Comparison of ENCODE assay signal across 8 mouse cellular contexts in the genomic region with DNA sequence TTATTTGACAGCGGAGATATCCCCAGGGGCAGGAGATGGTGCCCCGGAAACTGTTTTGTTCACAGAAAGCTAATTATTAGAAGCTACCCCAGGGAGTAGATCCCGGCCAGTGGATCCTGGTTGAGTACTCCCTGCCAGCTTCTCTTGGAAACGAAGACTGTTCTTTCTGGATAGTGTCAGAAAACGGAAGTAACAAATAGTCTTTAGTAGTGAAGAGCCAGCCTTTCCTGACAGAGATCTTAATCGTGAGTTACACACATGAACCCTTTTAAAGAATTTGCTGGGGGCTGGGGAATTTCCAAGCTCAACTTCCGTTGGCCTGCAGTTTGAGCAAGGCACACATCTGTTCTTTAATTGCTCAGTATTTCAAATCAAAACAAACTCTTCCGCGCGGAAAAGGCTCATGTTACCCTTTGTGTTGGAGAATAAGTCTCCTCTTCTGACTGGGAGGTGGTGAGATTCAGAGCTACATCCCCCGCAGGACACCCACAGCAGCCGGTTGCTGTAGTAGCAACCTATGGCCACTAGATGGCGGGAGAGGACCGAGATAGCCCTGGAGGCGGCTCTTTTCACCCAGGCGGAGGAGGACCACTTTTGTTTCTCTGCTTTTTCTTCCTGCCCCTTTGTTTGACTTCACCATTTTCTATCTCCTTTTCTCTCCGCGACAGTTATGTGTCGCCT.
DNase-seq lines count a peak whose midpoint lies in the region; ATAC-seq and TF ChIP-seq lines count a peak whose summit lies in the region.

No protein-coding gene starts in this region.

- WGBS in forebrain, embryonic 12.5 days, result 9% methylated on average over 19 of the region's 19 CpGs
- 8% methylated on average over 19 of the region's 19 CpGs for WGBS in heart, postnatal 0 days
- WGBS in liver, embryonic 14.5 days (ENCODE audit: insufficient replicate concordance), result 10% methylated on average over 19 of the region's 19 CpGs
- 8% methylated on average over 19 of the region's 19 CpGs for WGBS in stomach, embryonic 15.5 days

- peaks cover 18% of the 10 kb centered on the region for H3K27me3 ChIP-seq in E14TG2a.4 (ENCODE audit: insufficient read depth, low read length)
- H3K27me3 ChIP-seq in forebrain, embryonic 12.5 days, result peaks cover 4% of the 10 kb centered on the region; the same call in 1 of the 2 replicates
- no peaks in the 10 kb centered on the region for H3K27me3 ChIP-seq in heart, postnatal 0 days (ENCODE audit: control insufficient read depth, insufficient read depth, low read length)
- H3K27me3 ChIP-seq in liver, embryonic 14.5 days (ENCODE audit: control insufficient read depth, insufficient read depth, low read length), result no peaks in the 10 kb centered on the region; the same call in 1 of the 2 replicates
- H3K27me3 ChIP-seq in stomach, embryonic 15.5 days (replicated peaks), result no peaks in the 10 kb centered on the region

- ATAC-seq in forebrain, embryonic 12.5 days (ENCODE audit: low FRiP score), result peak; percentile 87
- peak; percentile 80 for ATAC-seq in heart, postnatal 0 days (ENCODE audit: insufficient read depth, low read depth)
- peak; percentile 52; the same call in 1 of the 2 replicates for ATAC-seq in liver, embryonic 14.5 days (ENCODE audit: insufficient read depth)
- peak; percentile 76 for ATAC-seq in stomach, embryonic 15.5 days (ENCODE audit: insufficient read depth, low FRiP score, low read depth)

- peak overlapping the region; percentile 62 for H3K4me2 ChIP-seq in forebrain, embryonic 12.5 days
- peak overlapping the region; percentile 80 for H3K4me2 ChIP-seq in heart, postnatal 0 days (ENCODE audit: low read depth, low read length)
- peak overlapping the region; percentile 56 for H3K4me2 ChIP-seq in liver, embryonic 14.5 days (ENCODE audit: low read depth)
- H3K4me2 ChIP-seq in stomach, embryonic 15.5 days, result peak overlapping the region; percentile 77

- H3K4me3 ChIP-seq in E14TG2a.4 (replicated peaks; ENCODE audit: low read length), result peak overlapping the region; percentile 63
- peak overlapping the region; percentile 41 for H3K4me3 ChIP-seq in forebrain, embryonic 12.5 days (replicated peaks)
- H3K4me3 ChIP-seq in heart, postnatal 0 days (ENCODE audit: low read depth, low read length), result peak overlapping the region; percentile 53
- H3K4me3 ChIP-seq in liver, embryonic 14.5 days (ENCODE audit: insufficient read depth in 1 of 2, low read depth in 2 of 2, low read length in 2 of 2), result peak overlapping the region; percentile 15 to 29; a peak in 3 of 4 replicates
- H3K4me3 ChIP-seq in stomach, embryonic 15.5 days (replicated peaks), result peak overlapping the region; percentile 49

- peak; percentile 16 for DNase-seq in c-Kit-positive CD71-positive TER-119-negative erythroid progenitor cells, embryonic 14.5 days (ENCODE audit: low read depth)
- peak; percentile 84 for DNase-seq in heart, postnatal 0 days (ENCODE audit: low spot score)
- peak; percentile 62 to 78 for DNase-seq in kidney, postnatal 36 days
- peak; percentile 12 to 17 (median 16) for DNase-seq in liver, embryonic 14.5 days (ENCODE audit: low read depth in 3 of 3, low spot score in 3 of 3)
- peak; percentile 90 for DNase-seq in neural tube, embryonic 10.5 days (ENCODE audit: extremely low spot score, low spot score)

- peaks cover 26% of the 10 kb centered on the region for H3K4me1 ChIP-seq in E14TG2a.4 (replicated peaks; ENCODE audit: low read depth, low read length)
- peaks cover 31% of the 10 kb centered on the region for H3K4me1 ChIP-seq in forebrain, embryonic 12.5 days
- no peaks in the 10 kb centered on the region for H3K4me1 ChIP-seq in heart, postnatal 0 days (ENCODE audit: control insufficient read depth, insufficient read depth)
- H3K4me1 ChIP-seq in liver, embryonic 14.5 days (replicated peaks; ENCODE audit: control insufficient read depth in 2 of 2, insufficient read depth in 2 of 2, low read length in 1 of 2), result peaks cover 0 to 2% of the 10 kb centered on the region in 2 experiments; a peak in 1 of 4 replicates
- peaks cover 11% of the 10 kb centered on the region for H3K4me1 ChIP-seq in stomach, embryonic 15.5 days

- peak; percentile 94 for TF ChIP-seq CTCF in E14TG2a.4 (conservative IDR thresholded peaks at IDR 0.05; ENCODE audit: low read length)
- TF ChIP-seq CTCF in heart, postnatal 0 days (IDR thresholded peaks at IDR 0.05; ENCODE audit: low read depth), result peak; percentile 94
- peak; percentile 92 for TF ChIP-seq CTCF in liver, embryonic 14.5 days (IDR thresholded peaks at IDR 0.05; ENCODE audit: low read depth)

- no peak for TF ChIP-seq EP300 in heart, postnatal 0 days (IDR thresholded peaks at IDR 0.05; ENCODE audit: low read depth)
- no peak for TF ChIP-seq EP300 in liver, embryonic 14.5 days (IDR thresholded peaks at IDR 0.05; ENCODE audit: low read depth)

- no peaks in the 10 kb centered on the region for H3K9me3 ChIP-seq in E14TG2a.4 (ENCODE audit: low read length)
- no peaks in the 10 kb centered on the region for H3K9me3 ChIP-seq in forebrain, embryonic 12.5 days
- no peaks in the 10 kb centered on the region for H3K9me3 ChIP-seq in heart, postnatal 0 days (replicated peaks; ENCODE audit: control insufficient read depth, low read length)
- no peaks in the 10 kb centered on the region for H3K9me3 ChIP-seq in liver, embryonic 14.5 days (ENCODE audit: control insufficient read depth, low read length)
- no peaks in the 10 kb centered on the region for H3K9me3 ChIP-seq in stomach, embryonic 15.5 days

- H3K27ac ChIP-seq in forebrain, embryonic 12.5 days, result peak overlapping the region; percentile 86
- H3K27ac ChIP-seq in heart, postnatal 0 days (ENCODE audit: low read depth), result no peak overlapping the region
- no peak overlapping the region for H3K27ac ChIP-seq in liver, embryonic 14.5 days
- peak overlapping the region; percentile 61; the same call in 1 of the 2 replicates for H3K27ac ChIP-seq in stomach, embryonic 15.5 days

- no peaks in the 10 kb centered on the region for H3K36me3 ChIP-seq in E14TG2a.4 (ENCODE audit: insufficient read depth, low read length)
- no peaks in the 10 kb centered on the region for H3K36me3 ChIP-seq in forebrain, embryonic 12.5 days (replicated peaks)
- no peaks in the 10 kb centered on the region for H3K36me3 ChIP-seq in heart, postnatal 0 days (replicated peaks; ENCODE audit: control insufficient read depth, insufficient read depth, low read length)
- no peaks in the 10 kb centered on the region for H3K36me3 ChIP-seq in liver, embryonic 14.5 days (replicated peaks; ENCODE audit: control insufficient read depth, insufficient read depth, low read depth)
- no peaks in the 10 kb centered on the region for H3K36me3 ChIP-seq in stomach, embryonic 15.5 days

- peak overlapping the region; percentile 61 for H3K9ac ChIP-seq in forebrain, embryonic 12.5 days
- H3K9ac ChIP-seq in heart, postnatal 0 days (replicated peaks; ENCODE audit: low read depth, low read length), result no peak overlapping the region
- no peak overlapping the region for H3K9ac ChIP-seq in liver, embryonic 14.5 days (replicated peaks)
- H3K9ac ChIP-seq in stomach, embryonic 15.5 days, result no peak overlapping the region

Comparison
In these comparisons a context has a peak if more than half of its experiments do, and no peak if none do; other contexts are left out.
1. DNase-seq: peak in every context shown above with its lines; median percentile 90 in neural tube, embryonic 10.5 days; 84 in heart, postnatal 0 days; 70 in kidney, postnatal 36 days; 16 in c-Kit-positive CD71-positive TER-119-negative erythroid progenitor cells, embryonic 14.5 days; 16 in liver, embryonic 14.5 days.
2. H3K27ac ChIP-seq: peak in forebrain, embryonic 12.5 days (single experiment) and stomach, embryonic 15.5 days (single experiment); none in heart, postnatal 0 days (single experiment) and liver, embryonic 14.5 days (single experiment).
3. Peak in every context shown above with its lines, with median percentiles within 50 percentile points of each other: H3K4me3 ChIP-seq, CTCF ChIP-seq, ATAC-seq and H3K4me2 ChIP-seq.